Mouse (Mus musculus) left cerebral cortex, adult 2 months (tissue): ENCODE data around the gene Creb3l4. TPM values are rescaled to one million over a fixed set of nuclear protein-coding genes. Genes with fewer than 3 reads are reported as not detected.
"Not testable (repeated sequence)": the region's sequence is repeated elsewhere in the genome, so short reads cannot be mapped to it uniquely, and the experiment has no call there.

Experiments
- DNase-seq, 2 experiments: peaks; one replicate each; pipeline ENCODE4 v3.0.0; 2021 to 2022; ENCODE audit warnings: low spot score in 2 of 2, mixed read lengths in 1 of 2; ENCODE audit errors: extremely low spot score in 1 of 2
- H3K27ac ChIP-seq: fragments of 200-600 bp; 2 replicates; pipeline ENCODE4 v1.8.1; 2022
- H3K4me3 ChIP-seq: fragments of 200-600 bp; 2 replicates; pipeline ENCODE4 v1.8.1; 2022
- CTCF ChIP-seq: fragments of 200-600 bp; IDR thresholded peaks from 2 replicates; pipeline ENCODE4 v1.8.1; 2022; ENCODE audit warnings: antibody characterized with exemption, mild to moderate bottlenecking, moderate library complexity
- intact Hi-C: fragments of 180-260 bp; cut with DNase I; formaldehyde crosslinking; loops from one replicate; pipeline ENCODE4 v1.15.1; 2025
- long read RNA-seq, 2 experiments: library from polyadenylated mRNA; stranded (forward); transcript quantifications; one replicate each; pipeline ENCODE4 v2.0.0; 2021; ENCODE audit warnings: borderline mapping rate in 2 of 2
- total RNA-seq, 2 experiments: library from RNA; stranded (reverse); gene quantifications; 2 replicates each; pipeline ENCODE4 v1.2.3; 2021

Gene Creb3l4
- under 1 TPM; 0.42 to 0.50 TPM for total RNA-seq
- long read RNA-seq, experiment 1, partial matches to known transcripts, result 0 of 1 reads
- long read RNA-seq, experiment 1, other reads (novel, unspliced or antisense), result 1 of 1 reads
- long read RNA-seq, experiment 2, result 0 reads

DNA sequence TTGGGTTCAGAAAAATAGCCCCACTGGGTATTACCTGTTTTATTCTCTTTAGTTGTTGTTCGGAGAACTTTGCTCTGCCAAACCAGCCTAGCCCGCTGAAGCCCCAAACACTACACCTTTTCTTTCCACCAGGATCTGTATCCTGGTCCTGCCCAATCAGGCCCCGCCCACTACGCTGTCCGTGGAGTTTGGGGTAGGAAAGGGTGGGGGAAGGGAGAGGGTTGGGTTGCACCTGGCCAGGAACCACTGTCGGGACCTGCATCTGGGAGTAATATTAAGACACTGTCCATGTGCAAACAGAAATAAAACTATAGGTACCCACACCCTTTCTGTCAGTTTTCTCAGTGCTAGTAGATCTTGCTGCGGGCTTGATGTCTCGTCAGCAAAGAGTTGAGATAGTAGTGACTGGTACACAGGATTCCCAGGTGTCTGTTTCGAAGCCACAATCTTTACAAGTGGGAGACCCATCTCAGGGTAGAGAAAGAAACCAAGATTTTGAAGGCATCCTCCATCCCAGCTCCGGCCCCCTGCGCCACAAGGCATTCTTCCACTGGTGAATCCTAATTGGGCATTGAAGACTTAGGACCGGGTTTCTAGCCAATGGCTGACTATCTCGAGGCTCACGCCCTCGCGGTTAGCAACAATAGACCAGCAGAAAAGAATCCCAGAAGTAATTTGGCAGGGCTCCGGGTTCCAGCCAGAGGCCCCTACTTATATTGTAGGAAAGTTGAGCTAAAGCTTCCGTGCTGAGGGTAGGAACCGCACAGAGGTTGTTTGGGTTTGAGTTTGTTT lies at the start of gene Creb3l4:
Gene Creb3l4, minus strand, starts transcription at position 529 of the 792 bp plus-strand sequence.
- TF ChIP-seq CTCF, result no peak
- Histone ChIP-seq H3K27ac (no peak within 1 kb of the TSS), H3K4me3 (peak within 1 kb of the TSS; percentile 24)
- intact Hi-C loops, result no loop called here
- DNase-seq, result no peak

- intact Hi-C loops, result loop anchor here (2.0 to 10.0 kb wide), 3 partner anchors 28 to 182 kb away; partner anchors contain the start of genes Dennd4b and Ilf2
- no peak for TF ChIP-seq CTCF
- Histone ChIP-seq H3K27ac (peak within 1 kb of the TSS; percentile 97), H3K4me3 (peak within 1 kb of the TSS; percentile 62)
- peak; percentile 98 to 99 for DNase-seq
Measured at GRCm38 (mm10) chr3:90292345-90293275, 49.3 kb upstream of the Creb3l4 start, which contains the start of gene Gatad2b. TSS of gene Gatad2b (plus strand) at chr3:90293178.

DNA sequence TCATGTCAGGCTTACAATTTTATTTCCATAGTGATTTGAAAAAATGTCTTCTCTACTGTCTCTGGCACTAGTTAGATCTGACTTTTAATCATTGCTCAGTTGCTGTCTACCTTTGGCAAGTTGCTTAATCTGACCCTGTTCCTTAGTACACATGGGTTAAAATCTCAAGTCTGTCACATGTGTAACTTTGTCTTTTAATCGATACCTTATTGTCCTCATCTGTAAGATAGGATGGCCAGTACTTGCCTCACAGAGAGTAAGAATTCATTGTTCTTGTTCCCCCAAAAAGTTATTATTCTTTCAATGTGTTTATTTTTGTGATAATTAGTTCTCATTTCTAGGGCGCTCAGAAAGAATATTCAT lies 48.7 kb upstream of the Creb3l4 start:
- TF ChIP-seq CTCF, result no peak
- Histone ChIP-seq H3K4me3 (peak overlapping the region; percentile 55), H3K27ac (peak overlapping the region; percentile 91)
- intact Hi-C loops, result loop anchor here (2.0 to 10.0 kb wide), 3 partner anchors 27 to 183 kb away; partner anchors contain the start of genes Dennd4b and Ilf2
- DNase-seq, result no peak

GRCm38 (mm10) chr3:90290602-90291001 lies 47.3 kb upstream of the Creb3l4 start:
- TF ChIP-seq CTCF, result peak; percentile 22
- no peak overlapping the region for H3K27ac ChIP-seq
- H3K4me3 ChIP-seq, result no peak overlapping the region
- intact Hi-C loops, result loop anchor here (5.0 to 10.0 kb wide), 2 partner anchors 82 to 184 kb away; partner anchors contain the start of gene Ilf2
- no peak for DNase-seq

DNA sequence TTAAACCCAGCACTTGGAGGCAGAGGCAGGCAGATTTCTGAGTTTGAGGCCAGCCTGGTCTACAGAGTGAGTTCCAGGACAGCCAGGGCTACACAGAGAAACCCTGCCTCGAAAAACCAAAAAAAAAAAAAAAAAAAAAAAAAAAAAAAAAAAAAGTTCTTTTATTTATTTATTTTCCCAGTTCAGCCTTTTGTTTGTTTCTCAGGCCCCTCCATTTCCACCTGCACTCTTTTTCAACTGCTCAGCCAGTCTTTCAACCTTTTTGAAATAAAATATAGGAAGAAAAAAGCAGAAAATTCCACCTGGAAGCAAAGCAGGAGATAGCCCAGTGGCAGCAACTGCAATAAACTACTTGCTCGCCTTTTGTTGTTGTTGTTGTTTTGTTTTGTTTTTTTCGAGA lies 46.1 kb upstream of the Creb3l4 start:
- H3K4me3 ChIP-seq, H3K27ac ChIP-seq, intact Hi-C loops: not testable (repeated sequence)

GRCm38 (mm10) chr3:90284150-90284549 lies 40.8 kb upstream of the Creb3l4 start:
- peak; percentile 17 for TF ChIP-seq CTCF
- no peak overlapping the region for H3K4me3 ChIP-seq
- DNase-seq, result no peak
- H3K27ac ChIP-seq, result no peak overlapping the region
- intact Hi-C loops, result no loop called here

More for the DNA sequence above, 46.1 kb upstream of the Creb3l4 start:
- DNase-seq, result not testable (repeated sequence)

DNA sequence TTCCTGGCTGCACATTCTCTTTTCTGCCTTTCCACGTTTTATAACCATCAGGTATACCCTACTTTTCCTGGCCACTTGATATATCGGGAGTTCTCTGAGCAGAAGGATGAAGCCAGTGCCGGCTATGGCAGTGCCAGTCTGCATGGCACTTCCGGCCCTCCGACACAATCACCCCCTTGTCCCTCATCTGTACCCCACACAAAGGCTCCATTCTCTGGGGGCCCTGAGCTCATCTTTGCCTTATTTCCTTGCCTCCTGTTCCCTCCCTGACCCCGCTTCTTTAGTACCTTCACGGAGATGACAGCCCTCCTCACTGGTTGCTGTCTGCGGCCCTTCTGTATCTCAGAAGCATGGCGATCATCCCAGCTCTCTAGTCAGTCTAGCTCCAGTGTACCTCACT lies 37.4 kb upstream of the Creb3l4 start:
- intact Hi-C loops, result no loop called here
- Histone ChIP-seq H3K27ac (peak overlapping the region; percentile 72), H3K4me3 (no peak overlapping the region)
- no peak for DNase-seq
- no peak for TF ChIP-seq CTCF

- no peak for TF ChIP-seq CTCF
- H3K27ac ChIP-seq, result peak overlapping the region; percentile 72; the same call in 1 of the 2 replicates
- intact Hi-C loops, result no loop called here
- DNase-seq, result no peak
- H3K4me3 ChIP-seq, result no peak overlapping the region
Measured at GRCm38 (mm10) chr3:90279743-90280142, 36.4 kb upstream of the Creb3l4 start.

DNA sequence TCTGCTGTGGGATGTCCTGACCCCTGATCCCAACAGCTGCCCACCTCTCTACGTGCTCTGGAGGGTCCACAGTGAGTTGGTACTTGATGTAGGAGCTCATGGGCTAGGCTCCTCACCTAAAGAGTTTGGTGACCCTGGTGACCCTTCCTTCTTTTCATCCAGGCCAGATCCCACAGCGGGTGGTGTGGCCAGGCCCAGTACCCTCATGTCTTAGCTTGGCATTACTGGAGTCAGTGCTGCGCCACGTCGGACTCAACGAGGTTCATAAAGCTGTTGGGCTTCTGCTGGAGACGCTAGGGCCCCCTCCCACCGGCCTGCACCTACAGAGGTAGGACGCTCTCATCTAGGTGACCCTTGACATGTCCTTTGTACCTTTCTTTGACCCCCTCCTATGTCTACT lies 35.9 kb upstream of the Creb3l4 start:
- H3K27ac ChIP-seq, result no peak overlapping the region
- intact Hi-C loops, result no loop called here
- DNase-seq, result no peak
- TF ChIP-seq CTCF, result no peak
- no peak overlapping the region for H3K4me3 ChIP-seq

GRCm38 (mm10) chr3:90278211-90278610 lies 34.9 kb upstream of the Creb3l4 start:
- no peak overlapping the region for H3K27ac ChIP-seq
- no peak for TF ChIP-seq CTCF
- DNase-seq, result no peak
- intact Hi-C loops, result no loop called here
- H3K4me3 ChIP-seq, result no peak overlapping the region

GRCm38 (mm10) chr3:90277793-90278192 lies 34.5 kb upstream of the Creb3l4 start:
- DNase-seq, result no peak
- Histone ChIP-seq H3K27ac (no peak overlapping the region), H3K4me3 (no peak overlapping the region)
- TF ChIP-seq CTCF, result no peak
- intact Hi-C loops, result no loop called here
